Mouse (Mus musculus) hindbrain, embryonic 11.5 days (tissue): ENCODE measurements around the gene Abcg1. TPM values are rescaled to one million over a fixed set of nuclear protein-coding genes. Genes with fewer than 3 reads are reported as not detected.

Experiments used
- ATAC-seq: fragments of 200-750 bp; cut with Nextera tagmentation; 2 replicates; pipeline ENCODE4 v1.8.0; 2017; ENCODE audit warnings: mild to moderate bottlenecking, moderate TSS enrichment, moderate library complexity; ENCODE audit not compliant: low FRiP score
- DNase-seq: peaks from one replicate; pipeline ENCODE4 v3.0.0-alpha.2; 2015; ENCODE audit warnings: low spot score
- H3K27ac ChIP-seq: fragments of 300-500 bp; sonication (generic); 2 replicates; pipeline ENCODE4 v1.5.1; 2014; ENCODE audit warnings: mild to moderate bottlenecking, low read depth, low read length
- H3K27me3 ChIP-seq: fragments of 300-500 bp; sonication (generic); 2 replicates; pipeline ENCODE4 v1.6.1; 2014; ENCODE audit warnings: mild to moderate bottlenecking, low read length, moderate library complexity, mixed read lengths; ENCODE audit not compliant: control insufficient read depth, insufficient read depth
- H3K36me3 ChIP-seq: fragments of 300-500 bp; sonication (generic); 2 replicates; pipeline ENCODE4 v1.6.1; 2014; ENCODE audit warnings: mild to moderate bottlenecking, low read length, moderate library complexity, mixed read lengths; ENCODE audit not compliant: control insufficient read depth, insufficient read depth
- H3K4me1 ChIP-seq: fragments of 300-500 bp; sonication (generic); replicated peaks from 2 replicates; pipeline ENCODE4 v1.6.1; 2014; ENCODE audit warnings: low read length, mixed read lengths; ENCODE audit not compliant: control insufficient read depth, insufficient read depth
- H3K4me2 ChIP-seq: fragments of 300-500 bp; sonication (generic); replicated peaks from 2 replicates; pipeline ENCODE4 v1.6.1; 2014; ENCODE audit warnings: mild to moderate bottlenecking, low read depth, low read length
- H3K4me3 ChIP-seq: fragments of 300-500 bp; sonication (generic); 2 replicates; pipeline ENCODE4 v1.5.1; 2014; ENCODE audit warnings: low read depth, low read length
- H3K9ac ChIP-seq: fragments of 300-500 bp; sonication (generic); 2 replicates; pipeline ENCODE4 v1.6.1; 2014; ENCODE audit warnings: low read depth, low read length
- H3K9me3 ChIP-seq: fragments of 300-500 bp; sonication (generic); 2 replicates; pipeline ENCODE4 v1.6.1; 2016; ENCODE audit warnings: low read length; ENCODE audit not compliant: control insufficient read depth
- WGBS: fragments of 180-500 bp; shearing (Covaris S2); extraction: QIAGEN DNeasy Blood & Tissue Kit; methylation state at CpG from one replicate; pipeline ENCODE4 v1.1.7; 2014; 5-methylcytosine and 5-hydroxymethylcytosine counted together
- polyA plus RNA-seq: library from polyadenylated mRNA; unstranded; fragments of >200 nt; fragmentation: Nextera tagmentation; extraction: Ambion mirVana; gene quantifications from 2 replicates; pipeline ENCODE4 v1.2.1, GENCODE M21; 2014

Abcg1 gene
- polyA plus RNA-seq, 1 experiment from 2014 or later = 10.5 TPM

DNA sequence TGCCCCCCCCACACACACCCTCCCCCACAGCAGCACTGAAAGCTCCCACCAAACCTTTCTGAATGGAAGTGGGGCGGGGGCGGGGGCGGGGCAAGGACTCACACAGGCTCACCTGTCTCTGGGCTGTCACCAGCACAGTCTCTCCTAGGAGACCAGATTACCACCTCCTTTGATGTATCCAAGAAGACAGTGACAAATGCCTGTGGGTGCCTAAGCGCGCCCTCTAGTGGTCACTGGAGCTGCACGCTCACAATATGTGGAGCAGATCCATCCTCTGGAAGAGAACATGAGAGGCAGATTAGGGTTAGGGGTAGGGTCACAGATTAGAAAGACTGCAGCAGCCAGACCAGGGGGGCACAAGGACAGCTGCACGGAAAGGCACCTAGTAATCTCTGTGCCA is 62.0 kb downstream of the Abcg1 start:
- Histone ChIP-seq H3K36me3 (no peaks in the 10 kb centered on the region), H3K27me3 (no peaks in the 10 kb centered on the region)
- ATAC-seq = peak; percentile 60

DNA sequence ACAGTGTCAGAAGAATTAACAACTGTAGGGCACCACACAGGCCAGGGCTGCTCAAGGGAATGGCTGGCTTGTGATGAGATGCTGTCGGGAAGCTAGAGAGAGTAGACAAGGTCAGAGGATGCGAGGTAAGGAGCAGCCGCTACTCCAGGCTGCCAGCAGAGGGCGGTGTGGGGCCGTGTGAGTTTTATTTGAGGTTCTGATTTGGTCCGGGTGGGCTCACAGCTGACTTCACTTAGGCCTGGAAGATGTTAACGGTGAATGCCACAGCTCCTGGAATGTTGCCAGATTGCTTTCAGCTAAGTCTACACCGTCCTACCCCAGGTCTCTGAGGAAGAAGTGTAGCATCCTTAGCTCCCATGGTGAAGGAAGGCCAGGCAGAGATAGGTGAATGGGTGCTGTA is 64.5 kb downstream of the Abcg1 start:
- Histone ChIP-seq H3K4me3 (no peak overlapping the region), H3K36me3 (no peaks in the 10 kb centered on the region), H3K9ac (no peak overlapping the region), H3K27ac (no peak overlapping the region), H3K4me1 (no peaks in the 10 kb centered on the region), H3K4me2 (no peak overlapping the region), H3K9me3 (no peaks in the 10 kb centered on the region), H3K27me3 (no peaks in the 10 kb centered on the region)
- 20% methylated on average over 8 of the region's 8 CpGs for WGBS
- DNase-seq (peak; percentile 84), ATAC-seq (no peak)

More for the DNA sequence above, 62.0 kb downstream of the Abcg1 start:
- H3K4me2 ChIP-seq = no peak overlapping the region
- H3K4me3 ChIP-seq = no peak overlapping the region
- no peaks in the 10 kb centered on the region for H3K4me1 ChIP-seq
- no peak overlapping the region for H3K27ac ChIP-seq
- 6% methylated on average over 7 of the region's 7 CpGs for WGBS
- peak; percentile 86 for DNase-seq
- H3K9ac ChIP-seq = no peak overlapping the region
- no peaks in the 10 kb centered on the region for H3K9me3 ChIP-seq

DNA sequence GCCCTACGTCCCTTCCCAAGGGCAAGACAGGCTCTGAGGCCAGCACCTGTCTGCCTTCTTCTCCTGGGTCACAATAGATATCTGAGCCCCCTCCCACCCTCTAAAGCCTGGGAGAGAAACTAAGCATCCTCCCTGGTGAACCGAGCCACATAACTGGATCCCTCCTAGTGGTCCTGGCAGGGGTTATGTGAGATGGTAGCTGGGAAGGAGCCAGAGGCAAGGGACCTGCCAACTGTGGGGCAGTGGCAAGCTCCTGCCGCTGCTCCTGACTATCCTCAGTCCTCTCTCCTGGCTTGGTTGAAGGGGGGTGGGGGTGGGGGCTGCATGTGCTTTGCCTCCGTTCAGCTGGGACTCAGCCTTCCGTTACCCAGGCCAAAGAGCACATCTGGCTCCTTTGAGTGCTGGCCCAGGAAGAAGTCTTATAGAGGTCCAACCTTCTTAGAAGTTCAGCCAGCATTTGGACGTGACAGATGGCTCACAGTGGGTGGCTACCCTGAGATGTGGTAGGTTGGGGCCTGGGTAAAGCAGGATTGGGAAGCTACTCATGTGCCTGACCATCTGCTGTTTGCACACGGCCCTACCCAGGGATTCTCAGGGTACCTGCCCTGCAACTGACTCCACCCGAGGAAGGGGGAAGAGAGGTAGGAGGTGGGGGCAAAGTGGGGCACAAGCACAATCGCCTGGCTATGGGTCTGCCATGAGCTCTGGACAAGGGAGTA is 68.2 kb downstream of the Abcg1 start:
- 52% methylated on average over 9 of the region's 9 CpGs for WGBS
- peak; percentile 34 for DNase-seq
- Histone ChIP-seq H3K4me1 (no peaks in the 10 kb centered on the region), H3K4me3 (no peak overlapping the region), H3K4me2 (no peak overlapping the region), H3K27me3 (no peaks in the 10 kb centered on the region), H3K27ac (no peak overlapping the region), H3K9ac (no peak overlapping the region), H3K36me3 (no peaks in the 10 kb centered on the region), H3K9me3 (no peaks in the 10 kb centered on the region)
- ATAC-seq = no peak

DNA sequence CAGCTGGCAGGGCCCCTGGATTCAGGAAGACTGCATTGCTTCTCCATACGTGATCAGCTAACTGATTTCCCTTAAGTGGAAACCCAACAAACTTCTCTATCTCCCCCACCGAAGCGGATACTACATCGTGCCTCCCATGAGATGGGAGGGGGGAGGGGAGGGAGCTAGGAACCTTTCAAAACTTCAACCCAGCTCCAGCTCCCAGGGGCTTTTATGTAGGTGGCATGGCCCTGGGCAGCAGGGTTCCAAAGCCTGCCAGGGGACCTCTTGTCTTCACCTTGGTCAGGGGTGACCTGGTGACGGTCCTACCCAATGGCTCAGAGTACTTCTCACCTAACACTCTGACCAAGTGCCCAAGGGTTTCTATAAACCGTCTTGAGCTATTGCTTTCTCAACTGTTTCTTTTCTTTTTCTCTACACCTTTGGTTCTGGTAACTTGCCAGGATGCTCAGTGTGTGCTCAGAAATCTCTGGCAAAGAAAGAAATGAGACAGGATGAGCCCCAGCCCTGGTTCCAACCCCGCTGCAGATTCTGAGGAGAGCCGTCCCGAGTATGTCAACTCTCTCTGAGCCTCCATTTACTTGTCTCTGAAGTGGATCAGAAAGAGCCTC is 71.3 kb downstream of the Abcg1 start:
- no peak overlapping the region for H3K4me2 ChIP-seq
- DNase-seq (no peak), ATAC-seq (no peak)
- H3K27me3 ChIP-seq = no peaks in the 10 kb centered on the region
- H3K4me3 ChIP-seq = no peak overlapping the region
- no peaks in the 10 kb centered on the region for H3K36me3 ChIP-seq
- no peaks in the 10 kb centered on the region for H3K9me3 ChIP-seq
- no peaks in the 10 kb centered on the region for H3K4me1 ChIP-seq
- 85% methylated on average over 9 of the region's 9 CpGs for WGBS
- no peak overlapping the region for H3K9ac ChIP-seq
- no peak overlapping the region for H3K27ac ChIP-seq

DNA sequence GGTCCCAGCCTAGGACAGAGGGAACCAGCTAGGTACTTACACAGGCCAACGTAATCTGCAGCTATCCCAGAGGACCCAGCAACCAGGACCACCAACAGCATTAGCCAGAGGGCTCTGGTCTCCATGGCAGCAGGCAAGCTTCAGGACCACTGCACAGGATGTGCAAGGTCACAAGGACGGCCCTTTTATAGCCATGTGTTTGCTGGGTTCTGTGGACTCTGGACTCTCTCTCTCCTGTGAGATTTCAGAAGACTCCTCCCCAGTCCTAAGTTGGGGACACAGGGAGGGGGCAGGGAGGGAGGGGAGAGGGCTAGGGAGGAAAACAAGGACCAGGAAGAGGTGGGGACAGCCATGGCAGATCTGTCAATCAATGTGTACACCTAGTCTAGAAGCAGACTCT is 72.0 kb downstream of the Abcg1 start, which contains the start of gene Tff3:
Tff3 (minus strand) TSS at position 195 of the 400 bp plus-strand sequence.
- no peak for ATAC-seq
- Histone ChIP-seq H3K27me3 (no peaks in the 10 kb centered on the region), H3K36me3 (no peaks in the 10 kb centered on the region), H3K9me3 (no peaks in the 10 kb centered on the region), H3K4me1 (no peaks in the 10 kb centered on the region), H3K4me3 (no peak within 1 kb of the TSS), H3K4me2 (no peak within 1 kb of the TSS), H3K9ac (no peak within 1 kb of the TSS), H3K27ac (no peak within 1 kb of the TSS)
- peak; percentile 21 for DNase-seq
- 8% methylated on average over 2 of the region's 2 CpGs for whole genome bisulfite sequencing

DNA sequence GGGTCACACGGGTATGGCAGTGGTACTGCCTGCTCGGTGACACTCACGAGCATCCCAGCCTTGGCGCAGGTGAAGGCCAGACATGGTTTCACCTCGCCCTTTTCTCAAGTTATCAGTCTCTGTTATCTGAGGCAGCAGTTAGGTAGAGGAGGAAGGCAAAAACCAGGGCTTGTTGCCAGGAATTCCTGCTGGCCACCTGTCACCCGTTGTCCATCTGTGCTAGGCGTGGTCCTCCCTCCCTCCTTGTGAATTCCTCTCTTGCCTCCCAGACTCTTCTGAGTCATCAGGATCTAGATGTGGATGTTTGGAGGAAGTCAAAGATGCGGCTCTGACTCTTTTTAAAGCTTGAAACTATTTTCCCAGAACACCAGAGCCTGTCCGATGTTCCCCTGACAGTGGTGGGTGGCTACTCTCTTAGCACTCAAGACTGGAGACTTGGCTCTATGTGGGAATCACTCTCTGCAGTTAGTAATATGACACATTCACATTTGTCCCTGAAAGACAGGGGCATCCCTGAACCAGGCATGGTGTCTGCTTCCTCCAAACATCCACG is 73.9 kb downstream of the Abcg1 start:
- no peak overlapping the region for H3K4me2 ChIP-seq
- H3K27ac ChIP-seq = no peak overlapping the region
- no peak overlapping the region for H3K9ac ChIP-seq
- WGBS = 87% methylated on average over 10 of the region's 10 CpGs
- H3K4me3 ChIP-seq = no peak overlapping the region
- H3K36me3 ChIP-seq = no peaks in the 10 kb centered on the region
- H3K27me3 ChIP-seq = no peaks in the 10 kb centered on the region
- H3K4me1 ChIP-seq = no peaks in the 10 kb centered on the region
- ATAC-seq = no peak
- no peak for DNase-seq
- no peaks in the 10 kb centered on the region for H3K9me3 ChIP-seq

DNA sequence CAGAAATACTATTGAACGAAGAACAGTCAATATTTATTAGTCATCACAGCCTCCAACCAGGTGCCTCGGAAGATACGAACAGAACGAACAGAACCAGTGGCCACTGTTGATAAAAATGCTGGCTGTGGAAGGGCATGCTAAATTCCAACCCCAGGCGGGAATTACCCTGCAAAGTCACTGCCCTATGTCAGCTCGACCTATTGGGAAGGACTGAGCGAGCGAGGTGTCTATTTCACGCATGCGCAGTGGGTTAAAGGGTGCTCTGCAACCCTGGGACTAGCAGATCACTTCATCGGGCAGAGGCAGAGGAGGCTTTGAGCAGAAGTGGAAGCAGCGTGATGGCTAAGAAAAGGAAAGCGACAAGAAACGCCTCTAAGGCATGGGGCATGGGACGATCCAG is 76.3 kb downstream of the Abcg1 start:
- H3K36me3 ChIP-seq = no peaks in the 10 kb centered on the region
- no peak for DNase-seq
- no peak overlapping the region for H3K9ac ChIP-seq
- no peak overlapping the region for H3K4me2 ChIP-seq
- no peak for ATAC-seq
- H3K27ac ChIP-seq = no peak overlapping the region
- no peaks in the 10 kb centered on the region for H3K9me3 ChIP-seq
- no peak overlapping the region for H3K4me3 ChIP-seq
- 82% methylated on average over 15 of the region's 15 CpGs for WGBS
- H3K4me1 ChIP-seq = no peaks in the 10 kb centered on the region
- no peaks in the 10 kb centered on the region for H3K27me3 ChIP-seq

DNA sequence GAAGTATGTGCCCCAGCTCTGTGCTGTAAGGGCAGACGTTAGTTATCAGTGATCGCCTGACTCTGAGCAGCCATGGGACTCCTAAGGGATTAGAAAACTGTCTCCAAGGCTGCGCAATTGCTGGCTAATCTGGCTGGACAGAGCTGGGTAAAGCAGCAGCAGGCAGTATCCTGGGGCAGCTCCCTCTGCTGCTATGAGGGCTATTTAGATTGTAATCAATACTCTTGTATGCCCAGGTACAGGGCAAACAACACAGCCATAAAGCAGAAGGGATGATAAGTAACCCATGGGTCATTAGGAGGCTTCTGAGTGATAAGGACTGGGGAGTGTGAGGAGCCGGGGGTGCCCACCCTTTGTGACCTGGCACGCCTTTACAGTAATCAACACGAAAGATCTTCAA is 77.4 kb downstream of the Abcg1 start:
- H3K9ac ChIP-seq = no peak overlapping the region
- no peak overlapping the region for H3K4me3 ChIP-seq
- no peaks in the 10 kb centered on the region for H3K36me3 ChIP-seq
- ATAC-seq (no peak), DNase-seq (no peak)
- H3K9me3 ChIP-seq = no peaks in the 10 kb centered on the region
- no peak overlapping the region for H3K4me2 ChIP-seq
- no peak overlapping the region for H3K27ac ChIP-seq
- H3K4me1 ChIP-seq = no peaks in the 10 kb centered on the region
- 75% methylated on average over 6 of the region's 6 CpGs for WGBS
- H3K27me3 ChIP-seq = no peaks in the 10 kb centered on the region

DNA sequence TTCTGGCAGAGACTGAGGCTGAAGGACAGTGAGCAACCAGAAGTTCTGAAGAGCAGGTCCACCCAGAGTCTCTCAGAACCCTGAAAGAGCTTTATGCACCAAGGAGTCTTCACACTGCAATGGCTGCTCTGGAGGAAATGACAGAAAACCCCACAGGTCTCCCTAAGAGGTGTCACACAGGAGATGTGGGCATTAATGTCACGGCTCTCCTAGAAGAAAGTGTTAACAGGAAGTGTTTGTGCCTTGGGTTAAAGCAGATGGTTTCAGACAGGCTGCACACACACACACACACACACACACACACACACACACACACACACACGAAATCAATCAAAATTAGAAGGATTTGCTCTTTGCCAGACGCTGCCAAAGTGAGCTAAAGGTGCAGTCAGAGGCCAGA is 78.8 kb downstream of the Abcg1 start:
- DNase-seq = no peak
- no peaks in the 10 kb centered on the region for H3K9me3 ChIP-seq
- no peaks in the 10 kb centered on the region for H3K36me3 ChIP-seq
- H3K4me1 ChIP-seq = no peaks in the 10 kb centered on the region
- H3K27me3 ChIP-seq = no peaks in the 10 kb centered on the region
- H3K9ac ChIP-seq = no peak overlapping the region
- no peak overlapping the region for H3K27ac ChIP-seq
- H3K4me3 ChIP-seq = no peak overlapping the region
- H3K4me2 ChIP-seq = no peak overlapping the region
- WGBS = 64% methylated on average over 3 of the region's 3 CpGs
- no peak for ATAC-seq
